In the genomic region with DNA sequence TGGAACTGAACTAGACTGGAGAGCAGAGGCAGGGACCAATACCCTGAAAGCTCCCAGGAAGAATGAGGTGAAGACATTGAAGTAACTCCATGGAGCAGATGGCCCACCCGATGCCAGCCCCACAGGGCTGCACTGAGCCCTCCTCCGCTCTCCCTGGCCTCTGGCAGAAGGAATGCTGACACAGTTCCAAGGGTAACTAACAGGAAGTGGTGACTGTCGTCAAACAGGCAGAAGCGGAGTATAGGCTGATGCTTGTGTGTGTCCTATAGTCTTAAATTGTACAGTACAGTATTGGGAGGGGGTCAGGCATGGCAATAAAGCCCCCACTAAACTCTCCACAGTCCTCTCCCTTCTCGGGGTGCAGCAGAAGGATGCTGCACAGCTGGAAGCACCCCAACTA, we compare ENCODE assay signal across 10 mouse cellular contexts. TPM values are rescaled to one million over a fixed set of nuclear protein-coding genes. Genes with fewer than 3 reads are reported as not detected.
A peak's percentile ranks its signal among the peaks of the same experiment; 100 is the strongest.
DNase-seq lines count a peak whose midpoint lies in the region.
"Had no signal": no experiment of that assay in that cellular context is flagged by ENCODE, and none has a peak within 500 bp of the region (broad histone marks: within the 10 kb centered on the region; RNA-seq: fewer than 3 reads in every experiment).

No protein-coding gene starts in this region.

- H3K27me3 ChIP-seq in heart, embryonic 10.5 days (ENCODE audit: insufficient read depth, poor library complexity, severe bottlenecking), result no peaks in the 10 kb centered on the region
- H3K27me3 ChIP-seq: neural tube, embryonic 12.5 days had no signal

- 0 out of 2 replicates have a peak overlapping the region, but pooled peaks have one; percentile 62 for H3K27ac ChIP-seq in heart, embryonic 10.5 days
- H3K27ac ChIP-seq: neural tube, embryonic 12.5 days had no signal

- peak; percentile 28 for DNase-seq in adrenal gland, postnatal 14 days
- no peak for DNase-seq in adrenal gland, adult 18-20 months (ENCODE audit: low spot score in 2 of 2)
- peak; percentile 42 for DNase-seq in layer of hippocampus, adult 9-11 months
- no peak for DNase-seq in layer of hippocampus, postnatal 25 days (ENCODE audit: extremely low spot score in 1 of 2, low spot score in 1 of 2)
- DNase-seq in heart, embryonic 10.5 days (ENCODE audit: low spot score), result no peak
- peak; percentile 41 for DNase-seq in lung, postnatal 36 days
- no peak for DNase-seq in thymus, postnatal 25 days
- DNase-seq in gastrocnemius, postnatal 14 days, result no peak
- DNase-seq: thymus, adult 2 months had no signal

- WGBS in heart, embryonic 10.5 days, result 50% methylated on average over 5 of the region's 5 CpGs

- peaks cover 29% of the 10 kb centered on the region for H3K36me3 ChIP-seq in heart, embryonic 10.5 days

- intact Hi-C loops in gastrocnemius, postnatal 14 days (cut with DNase I; ENCODE audit: low total_unique reads), result no loop called here

- H3K4me1 ChIP-seq in heart, embryonic 10.5 days, result peaks cover 35% of the 10 kb centered on the region

- no peaks in the 10 kb centered on the region for H3K9me3 ChIP-seq in heart, embryonic 10.5 days
- H3K9me3 ChIP-seq: neural tube, embryonic 12.5 days had no signal

- H3K4me3 ChIP-seq in heart, embryonic 10.5 days, result no peak overlapping the region
- H3K4me3 ChIP-seq: neural tube, embryonic 12.5 days had no signal

RNA-seq across cellular contexts. Expression of gene Smad1, which starts 24.9 kb away (rescaled TPM):
- total RNA-seq in adrenal gland, postnatal 14 days (2021), result 30.6 and 42.4 TPM in 2 replicates
- 10 to 100 TPM; 25.6 TPM for total RNA-seq in adrenal gland, adult 18-20 months (2021)
- 10 to 100 TPM; 23.9 to 24.4 TPM for total RNA-seq in layer of hippocampus, postnatal 25 days (2021)
- polyA plus RNA-seq in heart, embryonic 10.5 days (2016; fragmentation: Nextera tagmentation; extraction: Ambion mirVana), result 20.1 and 32.1 TPM in 2 replicates
- 10 to 100 TPM; 21.2 to 22.5 TPM for total RNA-seq in gastrocnemius, postnatal 14 days (2021)

Comparison
In these comparisons a context has a peak if more than half of its experiments do, and no peak if none do; other contexts are left out.
1. DNase-seq: peak in adrenal gland, postnatal 14 days (single experiment), layer of hippocampus, adult 9-11 months (single experiment) and lung, postnatal 36 days (single experiment); none in adrenal gland, adult 18-20 months (0 of 2), layer of hippocampus, postnatal 25 days (0 of 2), heart, embryonic 10.5 days (single experiment), thymus, postnatal 25 days (single experiment) and gastrocnemius, postnatal 14 days (single experiment).